Mouse (Mus musculus): ENCODE results near the gene Hk2. TPM values are rescaled to one million over a fixed set of nuclear protein-coding genes. Genes with fewer than 3 reads are reported as not detected.

Hk2 gene
- total RNA-seq, 2 experiments from 2014 or later, result 9.3 to 11.2 TPM

DNA sequence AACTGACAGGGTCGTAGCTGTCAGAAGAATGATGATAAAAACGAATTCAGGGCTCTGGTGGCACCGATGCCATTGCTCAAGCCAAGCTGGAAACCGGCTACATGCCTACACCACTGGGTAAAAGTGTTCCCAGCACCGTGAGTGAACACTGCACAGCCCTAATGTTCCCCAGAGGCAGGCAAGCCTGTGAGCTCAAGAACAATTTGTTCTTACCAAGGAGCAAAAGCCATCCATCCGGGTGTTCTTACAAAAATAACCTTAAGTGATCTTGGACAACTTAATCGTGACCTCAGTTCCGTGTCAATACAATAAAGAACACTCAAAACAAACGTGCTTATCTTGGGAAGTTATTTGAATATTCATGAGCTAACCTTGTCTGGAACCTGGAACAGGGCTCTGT is 3.2 kb downstream of the Hk2 start:
- DNase-seq (ENCODE audit: low spot score in 2 of 2), result no peak

DNA sequence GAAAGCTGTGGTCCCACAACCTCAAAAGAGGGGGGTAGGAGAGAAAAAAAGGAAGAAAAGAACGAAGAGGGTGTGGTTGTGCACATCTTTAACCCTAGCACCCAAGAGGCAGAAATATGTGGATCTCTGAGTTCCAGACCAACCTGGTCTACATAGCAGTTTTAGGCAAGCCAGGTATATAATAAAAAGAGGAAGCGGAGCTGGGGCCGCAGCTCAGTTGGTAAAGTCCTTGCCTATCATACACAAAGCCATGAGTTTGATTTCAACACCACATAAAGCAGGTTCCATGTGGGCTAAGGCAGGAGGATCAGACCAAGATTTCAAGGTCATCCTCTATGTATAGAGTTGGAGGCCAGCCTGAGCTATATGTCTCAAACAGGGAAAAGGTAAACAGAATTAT is 4.0 kb downstream of the Hk2 start:
- no peak for DNase-seq (ENCODE audit: low spot score in 2 of 2)

DNA sequence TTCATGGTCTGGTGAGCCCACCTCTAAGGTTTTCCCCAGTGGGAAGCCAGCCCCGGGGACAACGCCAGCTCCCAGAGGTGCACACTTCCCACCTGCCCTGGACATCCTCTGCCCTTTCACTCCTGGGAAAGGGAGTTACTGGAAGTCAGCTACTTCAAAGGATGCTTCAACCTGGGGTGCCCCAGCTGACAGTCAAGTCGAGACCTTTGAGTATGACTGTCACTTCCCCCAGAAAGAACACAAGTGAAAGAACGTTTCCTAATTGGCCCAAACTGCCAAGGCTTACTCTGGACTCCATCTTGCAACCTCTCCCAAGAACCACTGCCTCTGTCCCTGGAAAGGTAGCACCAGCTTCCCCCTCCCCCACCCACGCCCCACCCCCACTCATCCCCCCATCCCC is 4.5 kb downstream of the Hk2 start:
- no peak for DNase-seq (ENCODE audit: low spot score in 2 of 2)

DNA sequence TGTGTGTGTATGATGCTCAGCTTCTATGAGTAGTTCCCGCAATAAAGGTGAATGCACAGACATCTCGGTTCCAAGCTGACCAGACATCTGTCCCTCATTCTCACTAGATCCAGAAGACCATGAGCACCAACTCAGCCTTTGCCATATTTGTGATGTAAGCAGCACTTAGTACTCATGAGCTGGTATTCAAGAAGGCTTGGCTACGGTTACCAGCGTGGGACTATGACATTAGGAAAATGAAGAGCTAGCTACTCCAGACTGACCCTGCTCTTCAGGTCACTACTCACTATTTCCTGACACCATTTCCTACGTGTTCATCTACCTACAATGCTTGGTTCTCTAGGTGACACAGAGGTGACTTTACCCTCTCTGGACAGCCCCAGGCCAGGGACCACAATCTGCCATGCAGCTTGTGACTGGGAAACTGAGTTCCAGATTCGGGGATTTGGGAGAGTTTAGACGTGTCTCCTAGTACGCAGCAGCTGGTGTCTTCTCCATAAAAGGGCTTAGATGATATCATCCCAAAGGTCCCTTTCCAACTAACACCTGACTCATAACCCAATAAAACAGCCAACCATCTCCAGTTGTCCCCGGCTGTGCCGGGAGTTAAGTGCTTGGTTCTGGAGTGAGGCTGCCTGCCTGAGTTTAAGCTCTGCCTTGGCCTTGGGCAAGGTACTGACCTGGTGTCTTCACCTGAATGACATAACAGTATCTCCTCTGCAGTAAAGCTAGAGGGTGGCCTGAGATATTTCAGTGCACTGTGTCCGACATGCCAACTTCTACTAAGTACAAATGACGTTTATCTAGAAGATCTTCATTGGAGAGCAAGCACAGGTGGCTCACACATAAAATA is 6.3 kb downstream of the Hk2 start:
- no peak for DNase-seq (ENCODE audit: low spot score in 2 of 2)

DNA sequence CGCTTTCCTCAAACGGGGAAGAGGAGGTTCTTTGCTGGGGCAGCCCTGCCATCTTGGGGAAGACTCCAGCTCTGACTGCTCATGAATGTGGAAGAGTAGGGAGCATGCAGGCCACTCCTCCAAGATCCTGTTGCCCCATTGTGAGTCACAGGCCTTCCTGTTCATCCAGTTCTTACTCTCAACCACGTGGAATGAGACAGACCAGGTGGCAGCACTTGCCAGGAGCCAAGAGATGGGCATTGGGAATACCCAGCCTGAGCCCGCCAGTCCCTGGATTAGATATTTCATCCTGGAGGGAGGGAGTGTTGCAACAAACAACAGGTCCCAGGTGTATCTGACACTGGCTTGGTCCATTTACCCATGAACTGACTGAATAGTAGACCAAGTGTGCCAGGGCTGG is 7.6 kb downstream of the Hk2 start:
- DNase-seq (ENCODE audit: low spot score in 2 of 2), result no peak

DNA sequence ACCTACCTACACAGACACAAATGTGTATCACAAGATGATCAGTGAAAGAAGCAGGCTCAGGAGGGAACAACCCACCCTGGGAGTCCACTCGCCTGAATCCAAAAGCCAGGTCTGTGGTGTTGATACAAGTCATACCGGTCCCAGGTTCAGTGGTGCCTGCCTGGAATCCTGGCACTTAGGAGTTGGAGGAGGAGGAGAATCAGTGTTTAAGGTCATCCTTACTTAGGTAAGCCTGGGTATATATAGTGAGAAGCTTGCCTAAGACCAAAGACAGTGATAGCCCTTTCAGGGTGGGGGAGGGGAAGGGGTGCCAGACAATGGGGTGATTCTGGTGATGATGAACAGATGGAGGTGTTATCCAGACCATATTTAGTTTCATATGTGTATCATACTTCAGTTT is 9.0 kb downstream of the Hk2 start:
- no peak for DNase-seq (ENCODE audit: low spot score in 2 of 2)

DNA sequence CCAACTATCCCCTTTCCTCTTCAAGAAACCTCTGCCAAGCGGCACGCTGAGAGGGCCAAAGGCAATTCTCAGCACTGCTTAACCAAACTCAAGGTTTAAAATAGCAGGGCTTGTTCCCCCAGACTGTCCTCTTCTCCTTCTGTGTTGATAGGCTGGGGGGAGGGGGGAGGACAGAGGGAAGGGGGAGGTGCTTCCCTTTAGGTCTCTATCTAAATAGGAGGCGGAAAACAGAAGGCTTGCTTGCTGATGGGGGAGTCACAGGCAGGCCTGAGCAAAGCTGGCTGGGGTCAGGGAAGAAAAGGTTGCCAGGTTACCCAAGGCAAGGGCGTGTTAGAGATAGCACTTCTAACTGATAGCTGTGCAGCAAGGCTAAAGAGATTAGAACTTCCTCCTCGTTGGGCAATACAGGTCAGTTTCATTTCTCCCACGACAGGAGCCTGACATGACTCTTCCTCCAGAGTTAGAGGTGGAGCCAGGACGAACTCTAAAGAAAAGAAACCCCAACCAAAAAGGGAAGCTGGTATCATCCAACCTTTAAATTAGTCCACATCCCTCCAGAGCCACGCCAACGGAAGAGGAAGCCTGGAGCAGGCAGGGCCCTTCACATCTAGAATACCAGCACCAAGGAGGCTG is 10.3 kb downstream of the Hk2 start:
- DNase-seq (ENCODE audit: low spot score in 2 of 2), result no peak

DNA sequence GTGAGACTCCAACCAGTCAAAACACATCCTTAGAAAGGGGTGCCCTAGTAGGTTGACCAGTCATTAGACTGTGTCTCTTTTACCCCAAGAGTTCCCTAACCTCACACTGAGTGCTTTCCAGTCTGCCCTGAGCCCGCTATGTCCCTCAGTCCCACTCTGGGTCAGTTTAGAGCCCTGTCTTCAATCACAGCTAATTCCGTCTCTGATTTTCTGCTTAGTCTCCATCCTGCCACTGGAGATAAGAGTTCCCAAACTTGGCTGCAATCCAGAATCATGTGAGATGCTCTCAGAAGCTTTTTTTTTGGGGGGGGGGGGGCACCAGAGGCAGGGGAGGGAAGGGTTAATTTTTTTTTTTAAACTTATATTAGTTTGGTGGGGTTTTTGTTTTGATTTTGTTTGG is 11.5 kb downstream of the Hk2 start:
- DNase-seq (ENCODE audit: low spot score in 2 of 2), result no peak

DNA sequence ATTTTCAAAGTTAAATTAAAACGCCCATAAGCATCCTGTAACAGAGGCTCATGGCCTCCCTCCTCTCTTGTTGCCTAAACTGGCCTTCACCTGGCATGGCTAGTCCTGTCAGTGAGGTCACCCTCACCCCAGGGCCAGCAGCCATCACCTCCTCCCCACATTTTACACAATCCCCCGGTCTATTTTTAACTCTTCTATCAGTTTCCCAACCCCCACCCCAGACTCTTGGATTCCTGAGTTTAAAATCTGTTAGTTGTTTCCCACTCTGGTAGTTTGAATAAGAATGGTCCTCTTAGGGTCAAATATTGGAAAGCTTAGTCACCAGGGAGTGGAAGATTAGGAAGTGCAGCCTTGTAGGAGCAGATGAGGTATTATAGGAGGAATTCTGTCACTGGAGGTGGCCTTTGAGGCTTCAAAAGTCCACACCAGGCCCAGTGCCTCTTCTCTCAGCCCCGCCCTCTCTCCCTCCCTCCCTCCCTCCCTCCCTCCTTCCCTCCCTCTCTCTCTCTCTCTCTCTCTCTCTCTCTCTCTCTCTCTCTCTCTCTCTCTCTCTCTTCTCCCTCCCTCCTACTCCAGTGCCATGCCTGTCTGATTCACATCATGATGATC is 13.4 kb downstream of the Hk2 start:
- no peak for DNase-seq (ENCODE audit: low spot score in 2 of 2)

DNA sequence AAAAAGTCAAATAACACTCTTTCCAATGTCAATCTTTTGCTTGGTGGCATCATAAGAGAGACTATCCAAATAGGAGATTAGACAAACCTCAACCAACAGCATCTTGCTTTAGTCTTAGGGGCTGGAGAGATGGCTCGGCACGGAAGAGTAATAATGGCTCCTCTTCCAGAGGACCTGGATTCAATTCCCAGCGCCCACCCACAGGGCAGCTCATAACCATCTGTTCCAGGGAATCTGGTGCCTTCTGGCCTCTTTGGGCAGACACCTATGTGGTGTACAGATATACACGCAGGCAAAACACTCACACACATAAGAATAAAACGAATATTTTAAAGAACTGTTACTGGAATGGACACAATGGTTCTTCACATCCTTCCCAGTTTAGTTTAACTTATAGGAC is 15.0 kb downstream of the Hk2 start:
- DNase-seq (ENCODE audit: low spot score in 2 of 2), result no peak

DNA sequence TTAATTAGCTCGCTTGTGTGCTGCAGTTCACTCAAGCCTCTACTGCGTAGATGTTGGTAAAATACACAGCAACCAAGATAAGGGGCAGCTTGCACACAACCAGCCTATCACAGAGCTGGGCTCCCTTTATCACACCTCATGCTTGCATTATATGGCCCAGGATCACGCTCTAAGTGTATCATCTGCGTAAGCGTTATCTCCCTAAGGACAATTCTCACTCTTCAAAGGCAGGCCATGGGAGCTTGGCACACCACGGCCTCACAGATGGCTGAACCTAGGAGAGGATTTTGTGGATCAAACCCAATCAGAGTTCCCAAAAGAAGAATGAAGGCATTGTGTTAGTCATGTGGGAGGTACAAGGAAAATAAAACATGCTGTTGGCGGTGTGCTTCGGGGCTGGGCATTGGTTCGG is 17.4 kb downstream of the Hk2 start:
- DNase-seq (ENCODE audit: low spot score in 2 of 2), result peak in 1 of 2 experiments; percentile 48

DNA sequence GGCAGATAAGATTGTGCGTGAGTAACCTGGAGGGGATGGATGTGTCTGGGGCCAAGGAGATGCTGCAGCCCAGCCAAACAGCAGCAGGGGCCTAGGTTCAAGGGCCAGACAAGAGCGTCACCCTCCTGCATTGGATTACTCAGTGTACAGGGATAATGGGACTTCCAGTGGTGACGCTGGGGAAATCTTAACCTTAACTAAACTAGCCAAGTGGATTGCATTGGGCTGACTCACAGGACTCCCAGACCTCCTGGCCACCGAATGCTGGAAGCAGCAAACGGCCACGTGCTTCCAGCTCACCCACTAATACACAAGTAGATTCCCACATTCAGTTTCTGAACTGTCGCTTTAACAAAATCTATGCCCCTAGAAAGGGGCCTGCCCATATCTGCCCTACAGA is 18.0 kb downstream of the Hk2 start:
- DNase-seq (ENCODE audit: low spot score in 2 of 2), result no peak

DNA sequence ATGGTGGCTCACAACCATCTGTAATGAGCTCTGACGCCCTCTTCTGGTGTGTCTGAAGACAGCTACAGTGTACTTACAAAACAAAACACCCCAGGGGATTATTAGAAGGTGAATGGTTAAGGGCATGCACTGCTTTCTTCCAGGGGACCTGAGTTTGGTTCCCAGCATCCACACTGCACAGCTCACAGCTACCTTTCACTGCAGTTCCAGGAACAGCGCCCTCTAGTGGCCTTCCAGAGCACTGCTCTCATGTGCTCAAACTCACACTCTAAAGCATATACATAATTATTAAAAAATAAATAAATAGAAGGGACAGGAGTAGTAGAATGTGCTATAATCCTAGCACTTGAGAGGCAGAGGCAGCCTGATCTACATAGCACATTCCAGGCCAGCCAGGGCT is 18.9 kb downstream of the Hk2 start:
- DNase-seq (ENCODE audit: low spot score in 2 of 2), result no peak

DNA sequence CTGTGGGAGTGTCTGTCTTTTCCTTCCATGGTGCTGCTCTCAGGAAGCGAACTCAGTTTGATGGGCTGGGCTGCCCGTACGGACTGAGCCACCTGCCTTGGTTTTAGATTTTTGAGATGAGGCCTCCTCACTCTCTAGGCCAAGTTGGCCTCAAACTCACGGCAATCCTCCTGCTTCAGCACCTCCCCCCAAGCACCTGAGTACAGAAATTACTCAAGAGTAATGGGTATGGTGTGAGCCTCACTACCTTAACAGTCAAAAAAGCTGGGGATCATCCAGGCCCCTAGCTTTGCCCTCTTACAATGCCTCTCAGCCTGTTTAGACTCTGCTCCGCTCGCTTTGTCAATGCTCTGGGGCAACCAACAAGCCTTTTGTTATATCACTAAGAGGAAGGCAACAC is 19.5 kb downstream of the Hk2 start:
- DNase-seq (ENCODE audit: low spot score in 2 of 2), result no peak

DNA sequence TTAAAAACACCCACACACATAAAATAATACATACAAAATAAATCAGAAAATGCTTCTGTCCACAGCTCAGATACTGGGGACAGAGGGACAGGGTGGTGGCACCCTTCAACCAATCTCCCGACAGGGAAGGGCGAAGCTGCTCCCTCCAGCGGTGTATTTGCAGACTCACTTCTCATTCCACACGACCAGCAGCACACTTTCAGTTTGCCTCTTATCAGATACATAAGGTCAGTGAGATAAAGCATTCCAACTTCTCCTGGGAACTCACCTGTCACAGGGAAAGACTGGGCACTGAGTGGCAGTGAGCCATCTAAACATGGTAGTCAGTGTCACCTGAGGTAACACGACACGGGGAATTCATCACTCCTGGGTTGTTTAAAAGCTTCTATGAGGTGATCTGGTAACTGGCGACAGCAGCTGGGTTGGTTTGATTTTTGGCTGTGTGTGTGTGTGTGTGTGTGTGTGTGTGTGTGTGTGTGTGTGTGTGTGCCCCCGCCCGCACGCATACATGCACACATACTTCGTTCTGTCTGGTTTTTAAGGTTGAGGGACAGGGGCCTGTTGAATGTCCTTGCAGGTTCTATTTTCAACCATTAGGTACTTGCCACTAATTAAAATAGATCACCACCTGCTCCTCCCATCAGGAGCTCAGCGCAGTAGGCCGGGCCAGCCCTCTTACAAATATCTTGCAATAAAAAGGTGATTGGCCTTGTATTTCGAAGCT is 20.5 kb downstream of the Hk2 start:
- no peak for DNase-seq (ENCODE audit: low spot score in 2 of 2)

DNA sequence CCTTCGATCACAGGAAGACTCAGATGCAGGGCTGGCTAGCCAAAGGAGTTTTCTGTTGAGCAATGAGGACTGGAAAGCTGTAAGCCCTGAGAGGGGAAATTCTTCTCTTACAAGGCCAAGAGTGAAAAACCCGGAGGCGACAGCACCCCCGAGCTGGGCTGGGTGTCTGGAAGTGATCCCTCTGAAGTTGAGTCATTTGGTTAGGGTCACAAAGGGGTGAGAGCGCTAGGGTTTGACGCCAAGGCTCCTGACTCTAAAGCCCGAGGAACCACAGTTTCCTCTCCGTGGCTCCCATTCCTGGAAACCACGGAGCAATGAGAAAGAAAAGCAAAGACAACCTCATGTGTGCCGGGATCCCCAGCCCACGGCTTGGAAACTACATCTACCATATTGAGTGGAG is 21.2 kb downstream of the Hk2 start:
- no peak for DNase-seq (ENCODE audit: low spot score in 2 of 2)

DNA sequence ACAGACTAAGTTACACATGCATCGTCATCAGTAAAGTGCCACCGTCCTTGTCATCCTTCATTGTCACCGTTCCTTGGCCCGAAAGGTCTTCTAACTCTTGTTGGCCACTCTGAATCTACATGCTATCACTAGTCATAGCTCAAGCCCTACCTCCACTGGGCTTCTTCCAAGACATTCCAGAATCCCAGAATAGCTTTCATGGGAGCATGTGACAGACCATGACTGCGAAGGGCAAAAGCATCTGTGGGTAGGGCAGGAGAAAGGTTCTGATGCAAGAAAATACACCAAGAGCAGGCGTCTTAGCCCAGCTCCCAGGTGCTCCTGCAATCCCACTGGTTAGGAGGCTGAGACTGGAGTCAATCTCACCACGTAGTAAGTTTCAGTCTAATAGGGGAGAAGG is 22.5 kb downstream of the Hk2 start:
- no peak for DNase-seq (ENCODE audit: low spot score in 2 of 2)

DNA sequence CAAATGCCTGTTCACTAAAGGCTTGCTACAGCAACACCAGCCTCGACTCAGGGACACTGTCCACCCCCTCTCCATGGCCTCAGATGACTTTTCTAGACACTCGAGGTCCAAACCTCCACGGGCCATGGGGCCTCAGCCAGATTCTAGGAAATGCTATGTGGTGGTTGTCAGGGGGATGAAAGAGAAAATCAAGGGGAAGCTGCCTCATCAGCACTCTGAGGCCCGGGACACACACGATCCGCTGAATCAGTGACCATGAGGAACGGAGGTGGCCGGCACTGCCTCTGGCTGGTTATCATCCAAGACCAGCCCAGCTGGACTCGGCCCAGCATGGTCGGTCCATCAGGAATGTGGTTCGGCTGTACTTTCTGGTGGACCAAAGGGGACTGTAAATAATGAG is 23.2 kb downstream of the Hk2 start:
- no peak for DNase-seq (ENCODE audit: low spot score in 2 of 2)

DNA sequence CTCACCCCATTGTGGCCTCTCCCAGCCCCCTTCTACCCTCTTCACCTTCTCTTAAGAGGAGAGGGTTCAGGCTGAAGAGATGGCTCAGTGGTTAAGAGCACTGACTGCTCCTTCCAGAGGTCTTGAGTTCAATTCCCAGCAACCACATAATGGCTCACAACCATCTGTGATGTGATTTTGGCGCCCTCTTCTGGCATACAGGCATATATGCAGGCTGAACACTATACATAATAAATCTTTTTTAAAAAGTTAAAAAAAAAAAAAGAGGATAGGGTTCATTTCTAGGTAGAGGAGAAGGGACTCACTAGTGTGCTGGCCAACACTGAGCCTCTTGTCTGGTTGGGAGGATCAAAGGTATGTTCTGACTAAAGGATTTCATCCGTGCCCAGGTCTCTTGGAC is 24.2 kb downstream of the Hk2 start:
- no peak for DNase-seq (ENCODE audit: low spot score in 2 of 2)

DNA sequence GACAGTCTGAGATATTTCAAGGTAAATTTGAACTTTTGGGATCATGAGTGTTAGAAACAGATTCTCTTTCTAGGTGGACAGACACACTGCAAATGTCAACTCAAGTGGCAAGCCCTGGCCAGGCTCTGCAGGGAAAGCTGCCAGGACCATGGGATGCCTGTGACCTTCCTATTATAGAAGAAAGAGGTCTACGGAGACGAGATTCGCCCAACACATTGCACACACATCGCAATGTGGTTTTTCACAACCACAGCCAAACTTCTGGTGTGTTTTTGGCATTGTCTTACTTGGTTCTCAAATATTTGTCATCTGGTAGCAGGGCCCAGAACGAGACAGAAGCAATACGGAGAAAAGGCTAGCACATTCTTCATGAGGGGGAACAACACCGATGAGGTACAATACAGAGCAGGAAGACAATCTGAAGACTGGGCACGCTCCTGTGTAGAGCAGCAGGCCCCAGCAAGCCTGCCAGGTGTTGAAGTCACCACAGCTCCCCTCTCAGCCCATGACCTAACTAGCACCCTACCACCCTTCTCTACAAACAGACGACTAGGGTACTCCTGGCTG is 26.1 kb downstream of the Hk2 start:
- DNase-seq (ENCODE audit: low spot score in 2 of 2), result no peak

DNA sequence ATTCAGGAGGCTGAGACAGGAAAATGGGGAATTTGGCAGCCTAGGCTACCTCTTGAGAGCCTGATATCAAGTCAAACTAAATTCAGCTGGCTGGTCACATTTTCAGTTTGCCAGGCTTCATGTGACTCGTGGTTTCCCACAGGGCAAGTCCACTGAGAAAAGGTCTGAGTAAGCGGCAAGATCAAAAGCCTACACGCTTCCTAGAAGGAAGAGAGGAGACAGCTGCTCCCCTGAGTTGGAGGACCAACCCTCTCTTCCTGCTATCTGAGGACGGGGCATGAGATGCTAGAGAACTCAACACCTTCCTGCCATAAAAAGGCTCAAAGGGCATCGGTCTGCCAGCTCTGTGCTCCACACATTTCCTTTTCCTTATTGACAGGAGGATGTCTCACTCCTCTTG is 27.2 kb downstream of the Hk2 start:
- no peak for DNase-seq (ENCODE audit: low spot score in 2 of 2)

DNA sequence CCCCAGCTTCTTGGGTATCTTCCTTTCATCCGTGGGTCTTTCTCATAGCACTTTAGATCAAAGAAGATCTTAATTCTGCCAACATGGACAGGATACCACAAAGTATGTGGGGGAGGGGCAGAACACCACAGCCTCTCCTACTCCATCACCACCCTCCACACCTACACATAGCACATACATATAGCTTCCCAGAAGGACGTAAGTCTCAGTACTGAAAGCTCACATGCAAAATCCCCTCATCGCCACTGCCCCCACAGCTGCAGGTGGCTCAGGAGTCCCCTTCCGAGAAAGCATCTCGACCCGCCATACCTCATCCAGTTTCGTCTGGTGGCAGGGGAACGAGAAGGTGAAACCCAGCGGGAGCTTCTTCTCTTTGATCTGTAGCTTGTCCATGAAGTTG is 29.7 kb downstream of the Hk2 start:
- DNase-seq (ENCODE audit: low spot score in 2 of 2), result no peak
